Mouse (Mus musculus) kidney, embryonic 16.5 days (tissue): ENCODE data around the gene Pard6b. TPM values are rescaled to one million over a fixed set of nuclear protein-coding genes. Genes with fewer than 3 reads are reported as not detected.

Source experiments
- ATAC-seq: fragments of 200-750 bp; cut with Nextera tagmentation; 2 replicates; pipeline ENCODE4 v1.8.0; 2017; ENCODE audit warnings: moderate TSS enrichment; ENCODE audit not compliant: low FRiP score, low TSS enrichment
- H3K27ac ChIP-seq: fragments of 300-500 bp; sonication (generic); 2 replicates; pipeline ENCODE4 v1.5.1; 2014; ENCODE audit warnings: low read length
- H3K27me3 ChIP-seq: fragments of 300-500 bp; sonication (generic); 2 replicates; pipeline ENCODE4 v1.6.1; 2014; ENCODE audit warnings: low read length, control low read depth, mixed read lengths; ENCODE audit not compliant: insufficient read depth
- H3K36me3 ChIP-seq: fragments of 300-500 bp; sonication (generic); 2 replicates; pipeline ENCODE4 v1.6.1; 2014; ENCODE audit warnings: low read length, control low read depth, mixed read lengths; ENCODE audit not compliant: insufficient read depth
- H3K4me1 ChIP-seq: fragments of 300-500 bp; sonication (generic); 2 replicates; pipeline ENCODE4 v1.6.1; 2014; ENCODE audit warnings: low read length, control low read depth, mixed read lengths; ENCODE audit not compliant: insufficient read depth
- H3K4me2 ChIP-seq: fragments of 300-500 bp; sonication (generic); replicated peaks from 2 replicates; pipeline ENCODE4 v1.6.1; 2014; ENCODE audit warnings: low read depth, low read length
- H3K4me3 ChIP-seq: fragments of 300-500 bp; sonication (generic); 2 replicates; pipeline ENCODE4 v1.5.1; 2014; ENCODE audit warnings: mild to moderate bottlenecking, low read length
- H3K9ac ChIP-seq: fragments of 300-500 bp; sonication (generic); replicated peaks from 2 replicates; pipeline ENCODE4 v1.6.1; 2014; ENCODE audit warnings: low read length
- H3K9me3 ChIP-seq: fragments of 300-500 bp; sonication (generic); 2 replicates; pipeline ENCODE4 v1.6.1; 2016; ENCODE audit warnings: low read length, control low read depth
- WGBS: fragments of 180-500 bp; shearing (Covaris S2); extraction: QIAGEN DNeasy Blood & Tissue Kit; methylation state at CpG from one replicate; pipeline ENCODE4 v1.1.7; 2014; 5-methylcytosine and 5-hydroxymethylcytosine counted together
- polyA plus RNA-seq: library from polyadenylated mRNA; unstranded; fragments of >200 nt; fragmentation: Nextera tagmentation; extraction: Ambion mirVana; gene quantifications from 2 replicates; pipeline ENCODE4 v1.2.1, GENCODE M21; 2015

Gene Pard6b
- polyA plus RNA-seq, 1 experiment from 2014 or later = 23.9 TPM

- Histone ChIP-seq H3K27me3 (0 out of 2 replicates have a peak, but pooled peaks cover 4% of the 10 kb centered on the region), H3K9ac (peak overlapping the region; percentile 70), H3K9me3 (no peaks in the 10 kb centered on the region), H3K36me3 (no peaks in the 10 kb centered on the region), H3K4me1 (peaks cover 17% of the 10 kb centered on the region), H3K27ac (no peak overlapping the region), H3K4me2 (peak overlapping the region; percentile 83), H3K4me3 (peak overlapping the region; percentile 51)
- 4% methylated on average over 13 of the region's 13 CpGs for WGBS
- 0 out of 2 replicates have a peak, but pooled peaks have one; percentile 10 for ATAC-seq
Measured at GRCm38 (mm10) chr2:168117553-168117952, 36.7 kb downstream of the Pard6b start.

- 53% methylated on average over 16 of the region's 16 CpGs for WGBS
- no peaks in the 10 kb centered on the region for H3K36me3 ChIP-seq
- H3K4me2 ChIP-seq = no peak overlapping the region
- 0 out of 2 replicates have a peak overlapping the region, but pooled peaks have one; percentile 51 for H3K4me3 ChIP-seq
- H3K27me3 ChIP-seq = 0 out of 2 replicates have a peak, but pooled peaks cover 4% of the 10 kb centered on the region
- no peak overlapping the region for H3K9ac ChIP-seq
- no peak for ATAC-seq
- no peak overlapping the region for H3K27ac ChIP-seq
- peaks cover 17% of the 10 kb centered on the region for H3K4me1 ChIP-seq
- H3K9me3 ChIP-seq = no peaks in the 10 kb centered on the region
Measured at GRCm38 (mm10) chr2:168117967-168118366, 37.2 kb downstream of the Pard6b start.

GRCm38 (mm10) chr2:168118456-168118855 is 37.7 kb downstream of the Pard6b start:
- Histone ChIP-seq H3K27me3 (0 out of 2 replicates have a peak, but pooled peaks cover 4% of the 10 kb centered on the region), H3K9me3 (no peaks in the 10 kb centered on the region), H3K9ac (no peak overlapping the region), H3K4me2 (no peak overlapping the region), H3K4me1 (peaks cover 17% of the 10 kb centered on the region), H3K4me3 (no peak overlapping the region), H3K36me3 (no peaks in the 10 kb centered on the region), H3K27ac (no peak overlapping the region)
- ATAC-seq = no peak
- WGBS = 81% methylated on average over 3 of the region's 3 CpGs

- 0 out of 2 replicates have a peak, but pooled peaks cover 4% of the 10 kb centered on the region for H3K27me3 ChIP-seq
- WGBS = 78% methylated on average over 12 of the region's 12 CpGs
- peaks cover 22% of the 10 kb centered on the region for H3K4me1 ChIP-seq
- no peak overlapping the region for H3K4me3 ChIP-seq
- no peak overlapping the region for H3K9ac ChIP-seq
- no peak overlapping the region for H3K27ac ChIP-seq
- H3K9me3 ChIP-seq = no peaks in the 10 kb centered on the region
- H3K36me3 ChIP-seq = no peaks in the 10 kb centered on the region
- H3K4me2 ChIP-seq = no peak overlapping the region
- ATAC-seq = no peak
Measured at GRCm38 (mm10) chr2:168119123-168119522, 38.3 kb downstream of the Pard6b start.

DNA sequence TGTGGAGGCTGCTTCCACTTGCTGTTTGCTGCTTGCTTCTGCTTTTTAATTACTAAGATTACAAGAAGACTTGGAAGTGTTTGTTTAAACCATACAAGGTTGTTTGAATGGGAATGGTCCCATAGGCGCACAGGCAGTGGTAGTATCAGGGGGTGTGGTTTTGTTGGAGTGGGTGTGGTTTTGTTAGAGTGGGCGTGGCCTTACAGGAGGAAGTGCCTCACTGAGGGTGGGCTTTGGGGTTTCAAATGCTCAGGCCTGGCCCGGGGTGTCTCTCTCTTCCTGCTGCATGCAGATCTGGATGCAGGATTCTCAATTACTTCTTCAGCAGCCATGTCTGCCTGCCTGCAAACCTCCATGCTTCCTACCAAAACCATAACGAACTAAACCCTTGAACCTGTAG is 40.1 kb downstream of the Pard6b start:
- Histone ChIP-seq H3K4me1 (peaks cover 19% of the 10 kb centered on the region), H3K9ac (no peak overlapping the region), H3K9me3 (no peaks in the 10 kb centered on the region), H3K4me2 (no peak overlapping the region), H3K4me3 (no peak overlapping the region), H3K27me3 (0 out of 2 replicates have a peak, but pooled peaks cover 4% of the 10 kb centered on the region), H3K36me3 (no peaks in the 10 kb centered on the region), H3K27ac (no peak overlapping the region)
- no peak for ATAC-seq
- 83% methylated on average over 4 of the region's 4 CpGs for WGBS

- Histone ChIP-seq H3K4me1 (peaks cover 16% of the 10 kb centered on the region), H3K36me3 (no peaks in the 10 kb centered on the region), H3K4me3 (no peak overlapping the region), H3K9me3 (no peaks in the 10 kb centered on the region), H3K9ac (no peak overlapping the region), H3K4me2 (no peak overlapping the region), H3K27ac (peak overlapping the region; percentile 16; the same call in 1 of the 2 replicates), H3K27me3 (0 out of 2 replicates have a peak, but pooled peaks cover 4% of the 10 kb centered on the region)
- 46% methylated on average over 6 of the region's 6 CpGs for WGBS
- no peak for ATAC-seq
Measured at GRCm38 (mm10) chr2:168123652-168124051, 42.8 kb downstream of the Pard6b start.

GRCm38 (mm10) chr2:168125288-168126089 is 44.7 kb downstream of the Pard6b start:
- no peak for ATAC-seq

GRCm38 (mm10) chr2:168127767-168128166 is 47.0 kb downstream of the Pard6b start:
- Histone ChIP-seq H3K9ac (no peak overlapping the region; the same call in 1 of the 2 replicates), H3K9me3 (no peaks in the 10 kb centered on the region), H3K36me3 (no peaks in the 10 kb centered on the region), H3K4me1 (peaks cover 24% of the 10 kb centered on the region), H3K4me2 (no peak overlapping the region), H3K4me3 (no peak overlapping the region), H3K27me3 (no peaks in the 10 kb centered on the region), H3K27ac (peak overlapping the region; percentile 54; the same call in 1 of the 2 replicates)
- 82% methylated on average over 14 of the region's 14 CpGs for WGBS
- no peak for ATAC-seq

More at GRCm38 (mm10) chr2:168125288-168126089, 44.7 kb downstream of the Pard6b start:
- H3K9me3 ChIP-seq = no peaks in the 10 kb centered on the region
- peaks cover 23% of the 10 kb centered on the region for H3K4me1 ChIP-seq
- H3K4me3 ChIP-seq = no peak overlapping the region
- 0 out of 2 replicates have a peak overlapping the region, but pooled peaks have one; percentile 13 for H3K9ac ChIP-seq
- no peak overlapping the region for H3K4me2 ChIP-seq
- 44% methylated on average over 11 of the region's 11 CpGs for WGBS
- no peaks in the 10 kb centered on the region for H3K36me3 ChIP-seq
- no peak overlapping the region for H3K27ac ChIP-seq
- H3K27me3 ChIP-seq = no peaks in the 10 kb centered on the region

GRCm38 (mm10) chr2:168128211-168128859 is 47.5 kb downstream of the Pard6b start:
- H3K4me2 ChIP-seq = no peak overlapping the region

More at GRCm38 (mm10) chr2:168128211-168128859, 47.5 kb downstream of the Pard6b start:
- no peak overlapping the region; the same call in 1 of the 2 replicates for H3K9ac ChIP-seq
- WGBS = 32% methylated on average over 12 of the region's 14 CpGs
- peaks cover 24% of the 10 kb centered on the region for H3K4me1 ChIP-seq
- peak; percentile 91 for ATAC-seq
- H3K9me3 ChIP-seq = no peaks in the 10 kb centered on the region
- H3K4me3 ChIP-seq = no peak overlapping the region
- H3K27me3 ChIP-seq = no peaks in the 10 kb centered on the region
- H3K36me3 ChIP-seq = no peaks in the 10 kb centered on the region
- peak overlapping the region; percentile 54; the same call in 1 of the 2 replicates for H3K27ac ChIP-seq
